Mouse (Mus musculus) midbrain, embryonic 10.5 days (tissue): ENCODE results near the gene Emx2. TPM values are rescaled to one million over a fixed set of nuclear protein-coding genes. Genes with fewer than 3 reads are reported as not detected.

ENCODE experiments used
- DNase-seq: peaks from one replicate; pipeline ENCODE4 v3.0.0-alpha.2; 2017; ENCODE audit warnings: low spot score
- H3K27ac ChIP-seq: fragments of 300-500 bp; sonication (generic); replicated peaks from 2 replicates; pipeline ENCODE4 v1.5.1; 2016; ENCODE audit warnings: mild to moderate bottlenecking
- H3K27me3 ChIP-seq: fragments of 300-500 bp; sonication (generic); 2 replicates; pipeline ENCODE4 v1.6.1; 2016; ENCODE audit warnings: low read depth, mild to moderate bottlenecking; ENCODE audit not compliant: poor library complexity, severe bottlenecking
- H3K36me3 ChIP-seq: fragments of 300-500 bp; sonication (generic); 2 replicates; pipeline ENCODE4 v1.6.1; 2016; ENCODE audit warnings: mild to moderate bottlenecking, moderate library complexity
- H3K4me1 ChIP-seq: fragments of 300-500 bp; sonication (generic); 2 replicates; pipeline ENCODE4 v1.6.1; 2016
- H3K4me3 ChIP-seq: fragments of 300-500 bp; sonication (generic); 2 replicates; pipeline ENCODE4 v1.5.1; 2016; ENCODE audit warnings: mild to moderate bottlenecking, moderate library complexity
- H3K9me3 ChIP-seq: fragments of 300-500 bp; sonication (generic); replicated peaks from 2 replicates; pipeline ENCODE4 v1.6.1; 2016; ENCODE audit warnings: mild to moderate bottlenecking
- WGBS: fragments of 180-500 bp; shearing (Covaris S2); methylation state at CpG from one replicate; pipeline ENCODE4 v1.1.7; 2016; 5-methylcytosine and 5-hydroxymethylcytosine counted together
- polyA plus RNA-seq: library from polyadenylated mRNA; unstranded; fragments of >200 nt; fragmentation: Nextera tagmentation; extraction: Ambion mirVana; gene quantifications from 2 replicates; pipeline ENCODE4 v1.2.1, GENCODE M21; 2016

Gene Emx2
- polyA plus RNA-seq, 1 experiment from 2014 or later = 8.7 TPM

DNA sequence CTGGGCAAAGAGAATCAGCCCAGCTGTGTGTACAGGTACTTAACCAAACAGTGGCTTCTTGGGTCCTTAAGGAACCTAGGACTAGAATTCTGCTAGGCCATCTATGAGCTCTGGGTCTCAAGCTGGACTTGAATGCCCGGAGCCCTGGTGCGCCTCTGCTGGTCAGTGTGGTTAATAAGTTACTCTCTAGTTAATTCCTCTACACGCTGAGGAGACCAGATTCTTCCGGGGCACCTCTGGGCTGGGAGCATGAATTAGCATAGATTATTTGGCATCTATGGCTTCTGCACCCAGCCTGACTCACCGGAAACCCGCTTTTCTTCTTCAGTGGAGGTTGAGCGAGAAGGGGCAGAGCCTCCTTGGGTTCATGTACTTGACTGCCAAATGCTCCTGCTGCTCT, 2.5 kb upstream of the Emx2 start:
- no peaks in the 10 kb centered on the region for H3K9me3 ChIP-seq
- H3K36me3 ChIP-seq = no peaks in the 10 kb centered on the region
- no peak overlapping the region for H3K4me3 ChIP-seq
- peaks cover 46% of the 10 kb centered on the region for H3K4me1 ChIP-seq
- DNase-seq = peak; percentile 45
- WGBS = 6% methylated on average over 7 of the region's 7 CpGs
- H3K27me3 ChIP-seq = peaks cover 100% of the 10 kb centered on the region
- H3K27ac ChIP-seq = no peak overlapping the region

- Histone ChIP-seq H3K27ac (peak overlapping the region; percentile 80), H3K4me3 (peak overlapping the region; percentile 63), H3K9me3 (no peaks in the 10 kb centered on the region), H3K4me1 (peaks cover 40% of the 10 kb centered on the region), H3K36me3 (no peaks in the 10 kb centered on the region), H3K27me3 (peaks cover 100% of the 10 kb centered on the region)
- DNase-seq = peak; percentile 62
- 2% methylated on average over 23 of the region's 23 CpGs for WGBS
Observed at GRCm38 (mm10) chr19:59457011-59457945, 894 bp upstream of the Emx2 start.

- 1% methylated on average over 15 of the region's 15 CpGs for WGBS
Observed at GRCm38 (mm10) chr19:59458743-59459135, 567 bp downstream of the Emx2 start.

GRCm38 (mm10) chr19:59459158-59459781, 1.1 kb downstream of the Emx2 start:
- H3K4me1 ChIP-seq = peaks cover 57% of the 10 kb centered on the region
- WGBS = 2% methylated on average over 75 of the region's 75 CpGs
- H3K9me3 ChIP-seq = no peaks in the 10 kb centered on the region
- peaks cover 100% of the 10 kb centered on the region for H3K27me3 ChIP-seq
- peak overlapping the region; percentile 63 for H3K4me3 ChIP-seq
- DNase-seq = peak; percentile 79
- H3K27ac ChIP-seq = peak overlapping the region; percentile 80
- H3K36me3 ChIP-seq = no peaks in the 10 kb centered on the region

More at GRCm38 (mm10) chr19:59458743-59459135, 567 bp downstream of the Emx2 start:
- Histone ChIP-seq H3K27ac (peak overlapping the region; percentile 80), H3K4me3 (peak overlapping the region; percentile 63), H3K27me3 (peaks cover 100% of the 10 kb centered on the region), H3K4me1 (peaks cover 51% of the 10 kb centered on the region), H3K9me3 (no peaks in the 10 kb centered on the region), H3K36me3 (no peaks in the 10 kb centered on the region)
- DNase-seq = no peak

GRCm38 (mm10) chr19:59459811-59460241, 1.7 kb downstream of the Emx2 start:
- peaks cover 60% of the 10 kb centered on the region for H3K4me1 ChIP-seq
- no peaks in the 10 kb centered on the region for H3K36me3 ChIP-seq
- no peaks in the 10 kb centered on the region for H3K9me3 ChIP-seq
- 0% methylated on average over 19 of the region's 19 CpGs for WGBS
- H3K27me3 ChIP-seq = peaks cover 100% of the 10 kb centered on the region
- peak overlapping the region; percentile 80 for H3K27ac ChIP-seq
- peak overlapping the region; percentile 63 for H3K4me3 ChIP-seq
- peak; percentile 68 for DNase-seq

DNA sequence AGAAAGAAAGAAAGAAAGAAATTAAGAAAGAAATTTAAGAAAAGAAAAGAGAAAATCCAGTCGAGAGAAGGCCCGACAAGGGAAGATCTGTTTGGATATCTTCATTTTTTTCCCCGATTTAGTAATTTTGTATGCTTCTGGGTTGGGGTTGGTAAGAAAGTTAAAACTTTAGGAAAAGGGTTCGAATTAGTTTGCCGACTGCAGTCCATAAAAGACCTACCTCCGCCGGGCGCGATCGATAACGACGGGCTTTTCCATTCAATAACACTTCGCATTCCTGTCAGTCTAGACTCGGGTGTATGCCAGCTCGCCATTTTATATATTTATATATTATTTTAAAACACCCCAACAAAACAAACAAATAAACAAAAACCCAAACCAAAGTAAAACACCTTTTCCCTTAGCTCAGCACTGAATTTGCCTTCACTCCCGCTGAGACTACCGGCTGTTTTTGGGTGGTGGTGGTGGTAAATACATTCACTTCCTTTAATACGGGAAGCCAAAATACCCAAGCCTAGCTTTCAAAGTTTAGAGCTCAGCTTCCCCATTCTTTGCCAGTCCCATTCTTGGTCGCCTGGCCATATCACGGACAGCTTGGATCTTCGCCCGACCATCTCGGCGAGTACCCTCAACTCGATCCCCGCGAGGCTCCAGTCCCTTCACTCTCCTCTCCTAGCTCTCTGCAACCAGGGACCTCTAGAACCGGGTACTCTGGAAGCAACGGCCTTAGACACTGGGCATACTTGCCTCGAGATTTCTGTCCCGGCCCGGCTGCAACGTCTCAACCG, 2.4 kb downstream of the Emx2 start:
- H3K9me3 ChIP-seq = no peaks in the 10 kb centered on the region
- H3K27ac ChIP-seq = peak overlapping the region; percentile 80
- H3K4me1 ChIP-seq = peaks cover 67% of the 10 kb centered on the region
- H3K27me3 ChIP-seq = peaks cover 100% of the 10 kb centered on the region
- H3K36me3 ChIP-seq = no peaks in the 10 kb centered on the region
- peak overlapping the region; percentile 63 for H3K4me3 ChIP-seq
- under 1% methylated on average over 34 of the region's 34 CpGs for WGBS
- peak; percentile 46 for DNase-seq

- Histone ChIP-seq H3K4me1 (peaks cover 74% of the 10 kb centered on the region), H3K36me3 (no peaks in the 10 kb centered on the region), H3K27me3 (peaks cover 100% of the 10 kb centered on the region), H3K27ac (peak overlapping the region; percentile 77), H3K9me3 (no peaks in the 10 kb centered on the region), H3K4me3 (peak overlapping the region; percentile 63)
- 1% methylated on average over 36 of the region's 36 CpGs for WGBS
- DNase-seq = peak; percentile 55
Observed at GRCm38 (mm10) chr19:59461481-59462421, 3.6 kb downstream of the Emx2 start.

DNA sequence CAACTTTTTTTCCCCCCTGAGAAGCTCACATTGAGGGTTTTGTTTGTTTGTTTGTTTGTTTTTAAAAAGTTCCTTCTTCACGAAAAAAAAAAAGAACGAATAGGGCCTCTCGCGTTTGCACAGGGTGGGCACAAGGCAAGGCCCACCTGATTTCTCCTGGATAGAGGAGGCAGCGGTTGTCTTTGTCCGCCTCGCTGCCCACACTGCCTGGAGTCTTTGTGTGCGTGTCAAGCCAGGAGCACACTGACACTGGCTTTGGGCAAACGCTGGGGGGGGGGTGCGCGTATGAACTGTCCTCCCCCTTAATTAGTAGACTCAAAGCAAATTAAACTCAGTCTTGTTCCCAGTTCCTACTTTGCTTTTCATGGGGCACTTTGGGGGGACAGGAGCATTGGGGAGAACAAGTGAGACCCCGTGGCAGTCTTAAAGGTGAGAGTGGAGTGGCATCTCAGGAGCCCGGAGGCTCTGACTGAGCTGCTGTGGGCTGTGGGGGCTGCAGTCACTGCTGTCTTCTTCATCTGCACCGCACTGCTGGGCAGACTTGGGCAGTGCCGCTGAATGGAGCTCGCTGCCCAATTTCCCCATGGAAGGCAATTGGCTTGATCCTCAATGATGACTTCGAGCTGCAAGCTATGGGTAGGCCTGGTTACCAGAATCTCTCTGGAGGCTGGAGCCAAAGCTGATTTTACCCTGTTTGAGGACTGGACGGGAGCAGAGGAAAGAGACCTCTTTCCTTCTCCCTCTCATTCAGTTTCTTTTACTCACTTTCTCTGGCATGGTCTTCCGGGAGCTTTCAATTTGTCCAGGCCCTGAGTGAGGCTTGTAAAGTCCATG, 4.5 kb downstream of the Emx2 start:
- Histone ChIP-seq H3K9me3 (no peaks in the 10 kb centered on the region), H3K36me3 (no peaks in the 10 kb centered on the region), H3K27me3 (peaks cover 100% of the 10 kb centered on the region), H3K4me1 (peaks cover 80% of the 10 kb centered on the region), H3K4me3 (peak overlapping the region; percentile 63), H3K27ac (peak overlapping the region; percentile 77)
- DNase-seq = peak; percentile 48
- 5% methylated on average over 19 of the region's 19 CpGs for WGBS

- Histone ChIP-seq H3K27ac (peak overlapping the region; percentile 77), H3K4me1 (peaks cover 79% of the 10 kb centered on the region)
Observed at GRCm38 (mm10) chr19:59463842-59464443, 5.8 kb downstream of the Emx2 start.

DNA sequence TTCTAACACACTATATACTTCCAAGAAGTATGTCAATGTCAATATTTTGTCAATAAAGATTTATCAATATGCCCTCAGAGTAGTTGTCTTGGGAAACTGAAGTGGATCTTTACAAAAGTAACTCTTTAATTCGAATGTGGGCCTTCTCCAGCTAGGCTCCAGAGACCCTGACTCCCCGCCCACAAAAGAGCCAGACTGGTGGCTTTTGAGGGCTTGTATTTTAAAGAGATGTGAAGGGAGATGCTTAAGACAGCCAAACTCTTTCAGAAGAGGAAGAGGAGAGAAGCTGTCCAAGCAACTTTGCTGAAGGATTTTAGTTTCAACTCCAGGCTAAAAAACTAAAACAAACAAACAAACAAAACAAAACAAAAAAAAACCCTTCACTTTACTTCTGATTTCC, 7.1 kb downstream of the Emx2 start:
- no peak overlapping the region; the same call in 1 of the 2 replicates for H3K27ac ChIP-seq
- no peak for DNase-seq
- no peak overlapping the region for H3K4me3 ChIP-seq
- H3K36me3 ChIP-seq = no peaks in the 10 kb centered on the region
- peaks cover 80% of the 10 kb centered on the region for H3K4me1 ChIP-seq
- H3K9me3 ChIP-seq = no peaks in the 10 kb centered on the region
- WGBS = 3% methylated on average over 2 of the region's 2 CpGs
- peaks cover 100% of the 10 kb centered on the region for H3K27me3 ChIP-seq

More at GRCm38 (mm10) chr19:59463842-59464443, 5.8 kb downstream of the Emx2 start:
- peaks cover 100% of the 10 kb centered on the region for H3K27me3 ChIP-seq
- DNase-seq = peak; percentile 36
- WGBS = 1% methylated on average over 19 of the region's 19 CpGs
- no peaks in the 10 kb centered on the region for H3K9me3 ChIP-seq
- H3K4me3 ChIP-seq = peak overlapping the region; percentile 63
- no peaks in the 10 kb centered on the region for H3K36me3 ChIP-seq
